Mouse (Mus musculus) hindbrain, embryonic 11.5 days (tissue): ENCODE results near the gene Gpr108. TPM values are rescaled to one million over a fixed set of nuclear protein-coding genes. Genes with fewer than 3 reads are reported as not detected.

Experiments
- ATAC-seq: fragments of 200-750 bp; cut with Nextera tagmentation; 2 replicates; pipeline ENCODE4 v1.8.0; 2017; ENCODE audit warnings: mild to moderate bottlenecking, moderate TSS enrichment, moderate library complexity; ENCODE audit not compliant: low FRiP score
- DNase-seq: peaks from one replicate; pipeline ENCODE4 v3.0.0-alpha.2; 2015; ENCODE audit warnings: low spot score
- H3K27ac ChIP-seq: fragments of 300-500 bp; sonication (generic); 2 replicates; pipeline ENCODE4 v1.5.1; 2014; ENCODE audit warnings: mild to moderate bottlenecking, low read depth, low read length
- H3K27me3 ChIP-seq: fragments of 300-500 bp; sonication (generic); 2 replicates; pipeline ENCODE4 v1.6.1; 2014; ENCODE audit warnings: mild to moderate bottlenecking, low read length, moderate library complexity, mixed read lengths; ENCODE audit not compliant: control insufficient read depth, insufficient read depth
- H3K36me3 ChIP-seq: fragments of 300-500 bp; sonication (generic); 2 replicates; pipeline ENCODE4 v1.6.1; 2014; ENCODE audit warnings: mild to moderate bottlenecking, low read length, moderate library complexity, mixed read lengths; ENCODE audit not compliant: control insufficient read depth, insufficient read depth
- H3K4me1 ChIP-seq: fragments of 300-500 bp; sonication (generic); replicated peaks from 2 replicates; pipeline ENCODE4 v1.6.1; 2014; ENCODE audit warnings: low read length, mixed read lengths; ENCODE audit not compliant: control insufficient read depth, insufficient read depth
- H3K4me2 ChIP-seq: fragments of 300-500 bp; sonication (generic); replicated peaks from 2 replicates; pipeline ENCODE4 v1.6.1; 2014; ENCODE audit warnings: mild to moderate bottlenecking, low read depth, low read length
- H3K4me3 ChIP-seq: fragments of 300-500 bp; sonication (generic); 2 replicates; pipeline ENCODE4 v1.5.1; 2014; ENCODE audit warnings: low read depth, low read length
- H3K9ac ChIP-seq: fragments of 300-500 bp; sonication (generic); 2 replicates; pipeline ENCODE4 v1.6.1; 2014; ENCODE audit warnings: low read depth, low read length
- H3K9me3 ChIP-seq: fragments of 300-500 bp; sonication (generic); 2 replicates; pipeline ENCODE4 v1.6.1; 2016; ENCODE audit warnings: low read length; ENCODE audit not compliant: control insufficient read depth
- WGBS: fragments of 180-500 bp; shearing (Covaris S2); extraction: QIAGEN DNeasy Blood & Tissue Kit; methylation state at CpG from one replicate; pipeline ENCODE4 v1.1.7; 2014; 5-methylcytosine and 5-hydroxymethylcytosine counted together
- polyA plus RNA-seq: library from polyadenylated mRNA; unstranded; fragments of >200 nt; fragmentation: Nextera tagmentation; extraction: Ambion mirVana; gene quantifications from 2 replicates; pipeline ENCODE4 v1.2.1, GENCODE M21; 2014

The Gpr108 gene
- polyA plus RNA-seq, 1 experiment from 2014 or later: 23.5 TPM

GRCm38 (mm10) chr17:57229851-57230727 is 18.2 kb downstream of the Gpr108 start:
- Histone ChIP-seq H3K27me3 (no peaks in the 10 kb centered on the region), H3K4me3 (no peak overlapping the region), H3K4me1 (no peaks in the 10 kb centered on the region), H3K9me3 (no peaks in the 10 kb centered on the region), H3K4me2 (no peak overlapping the region), H3K36me3 (no peaks in the 10 kb centered on the region), H3K9ac (no peak overlapping the region), H3K27ac (no peak overlapping the region)
- WGBS: 79% methylated on average over 15 of the region's 15 CpGs
- ATAC-seq (no peak), DNase-seq (no peak)

- ATAC-seq: no peak
- Histone ChIP-seq H3K36me3 (no peaks in the 10 kb centered on the region), H3K9me3 (no peaks in the 10 kb centered on the region), H3K4me1 (no peaks in the 10 kb centered on the region), H3K9ac (no peak overlapping the region), H3K4me2 (no peak overlapping the region), H3K4me3 (no peak overlapping the region), H3K27ac (no peak overlapping the region), H3K27me3 (no peaks in the 10 kb centered on the region)
- WGBS: 92% methylated on average over 3 of the region's 3 CpGs
- DNase-seq: no peak
These were observed 19.4 kb downstream of the Gpr108 start for GRCm38 (mm10) chr17:57228873-57229272.

DNA sequence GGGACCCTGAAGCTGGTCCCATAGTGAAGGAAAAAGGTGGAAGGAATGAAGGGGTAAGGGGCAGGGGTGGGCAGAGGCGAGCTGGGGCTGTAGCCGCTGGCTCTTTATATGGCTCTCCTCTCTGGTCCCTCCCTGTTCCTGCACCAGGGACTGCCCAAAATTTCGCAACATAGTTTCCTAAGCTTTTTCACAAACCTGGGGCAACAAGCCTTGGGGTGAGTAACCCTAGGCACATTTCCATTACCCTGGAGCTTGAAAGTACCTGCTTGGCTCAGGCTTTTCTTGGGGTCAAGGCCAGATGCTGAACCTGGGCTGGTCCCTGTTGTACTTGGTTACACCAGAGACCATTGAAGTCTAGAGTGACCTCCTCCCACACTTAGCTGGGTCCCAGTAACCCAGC is 20.2 kb downstream of the Gpr108 start, which contains the start of gene C3:
Gene C3, minus strand, starts transcription at position 123 of the 400 bp plus-strand sequence.
- Histone ChIP-seq H3K4me2 (no peak within 1 kb of the TSS), H3K27me3 (no peaks in the 10 kb centered on the region), H3K9me3 (no peaks in the 10 kb centered on the region), H3K27ac (no peak within 1 kb of the TSS), H3K4me3 (no peak within 1 kb of the TSS), H3K4me1 (no peaks in the 10 kb centered on the region), H3K9ac (no peak within 1 kb of the TSS), H3K36me3 (no peaks in the 10 kb centered on the region)
- ATAC-seq (no peak), DNase-seq (no peak)
- WGBS: 70% methylated on average over 3 of the region's 3 CpGs

- DNase-seq (no peak), ATAC-seq (no peak)
- H3K9me3 ChIP-seq: no peaks in the 10 kb centered on the region
- no peak overlapping the region for H3K9ac ChIP-seq
- no peak overlapping the region for H3K4me2 ChIP-seq
- H3K4me1 ChIP-seq: no peaks in the 10 kb centered on the region
- H3K27me3 ChIP-seq: no peaks in the 10 kb centered on the region
- WGBS: 86% methylated on average over 2 of the region's 2 CpGs
- no peak overlapping the region for H3K4me3 ChIP-seq
- no peaks in the 10 kb centered on the region for H3K36me3 ChIP-seq
- H3K27ac ChIP-seq: no peak overlapping the region
These were observed 20.8 kb downstream of the Gpr108 start for GRCm38 (mm10) chr17:57227468-57227867.

DNA sequence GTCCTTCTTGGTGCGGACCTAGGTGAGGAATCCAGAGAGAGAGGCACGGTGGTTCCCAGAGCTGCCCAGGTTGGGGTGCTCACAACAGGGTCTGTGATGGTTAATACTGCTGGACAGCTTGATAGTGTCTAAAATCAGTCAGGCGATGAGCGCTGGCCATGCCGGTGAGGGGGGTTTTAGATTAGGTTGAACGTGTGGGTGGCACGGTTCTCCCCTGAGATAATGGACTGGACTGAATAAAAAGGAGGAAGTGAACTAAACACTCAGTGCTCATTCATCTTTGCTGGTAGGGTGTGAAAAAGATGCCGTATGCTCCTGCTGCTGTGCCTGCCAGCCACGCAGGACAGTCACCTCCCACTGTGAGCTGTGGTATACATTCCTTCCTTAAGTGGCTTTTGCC is 24.9 kb downstream of the Gpr108 start:
- Histone ChIP-seq H3K36me3 (no peaks in the 10 kb centered on the region), H3K4me1 (no peaks in the 10 kb centered on the region), H3K27me3 (no peaks in the 10 kb centered on the region), H3K27ac (no peak overlapping the region), H3K9ac (no peak overlapping the region), H3K9me3 (no peaks in the 10 kb centered on the region), H3K4me2 (no peak overlapping the region), H3K4me3 (no peak overlapping the region)
- 78% methylated on average over 9 of the region's 9 CpGs for WGBS
- ATAC-seq (no peak), DNase-seq (no peak)

DNA sequence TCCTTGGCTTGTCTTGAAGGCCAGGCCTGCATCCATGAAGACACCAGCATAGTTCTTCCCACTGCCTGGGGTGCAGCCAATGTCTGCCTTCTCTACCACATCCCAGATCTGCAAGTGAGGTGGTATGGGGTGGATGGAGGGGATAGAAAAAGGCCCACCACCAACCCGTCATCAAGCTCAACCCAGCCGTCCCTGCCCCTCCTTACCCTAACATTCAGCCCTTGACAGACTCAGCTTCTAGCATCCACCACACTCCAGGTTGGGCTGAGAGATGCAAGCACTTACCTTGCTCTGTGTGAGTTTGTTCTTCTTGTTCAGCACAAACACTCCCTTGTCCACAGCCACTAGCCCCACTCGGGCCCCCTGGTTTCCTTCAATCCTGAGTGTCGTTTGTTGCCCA is 26.3 kb downstream of the Gpr108 start:
- no peaks in the 10 kb centered on the region for H3K4me1 ChIP-seq
- DNase-seq: no peak
- no peak overlapping the region for H3K4me3 ChIP-seq
- H3K4me2 ChIP-seq: no peak overlapping the region
- WGBS: 79% methylated on average over 4 of the region's 4 CpGs
- no peak overlapping the region for H3K9ac ChIP-seq
- no peaks in the 10 kb centered on the region for H3K36me3 ChIP-seq
- H3K27ac ChIP-seq: no peak overlapping the region
- ATAC-seq: no peak
- no peaks in the 10 kb centered on the region for H3K9me3 ChIP-seq
- no peaks in the 10 kb centered on the region for H3K27me3 ChIP-seq

GRCm38 (mm10) chr17:57219884-57220207 is 28.4 kb downstream of the Gpr108 start:
- no peaks in the 10 kb centered on the region for H3K4me1 ChIP-seq
- H3K27ac ChIP-seq: no peak overlapping the region
- no peaks in the 10 kb centered on the region for H3K27me3 ChIP-seq
- H3K4me3 ChIP-seq: no peak overlapping the region
- H3K9ac ChIP-seq: no peak overlapping the region
- peak; percentile 41 for DNase-seq
- no peaks in the 10 kb centered on the region for H3K9me3 ChIP-seq
- no peak overlapping the region for H3K4me2 ChIP-seq
- ATAC-seq: peak; percentile 3; the same call in 1 of the 2 replicates
- 25% methylated on average over 3 of the region's 3 CpGs for WGBS
- H3K36me3 ChIP-seq: no peaks in the 10 kb centered on the region

DNA sequence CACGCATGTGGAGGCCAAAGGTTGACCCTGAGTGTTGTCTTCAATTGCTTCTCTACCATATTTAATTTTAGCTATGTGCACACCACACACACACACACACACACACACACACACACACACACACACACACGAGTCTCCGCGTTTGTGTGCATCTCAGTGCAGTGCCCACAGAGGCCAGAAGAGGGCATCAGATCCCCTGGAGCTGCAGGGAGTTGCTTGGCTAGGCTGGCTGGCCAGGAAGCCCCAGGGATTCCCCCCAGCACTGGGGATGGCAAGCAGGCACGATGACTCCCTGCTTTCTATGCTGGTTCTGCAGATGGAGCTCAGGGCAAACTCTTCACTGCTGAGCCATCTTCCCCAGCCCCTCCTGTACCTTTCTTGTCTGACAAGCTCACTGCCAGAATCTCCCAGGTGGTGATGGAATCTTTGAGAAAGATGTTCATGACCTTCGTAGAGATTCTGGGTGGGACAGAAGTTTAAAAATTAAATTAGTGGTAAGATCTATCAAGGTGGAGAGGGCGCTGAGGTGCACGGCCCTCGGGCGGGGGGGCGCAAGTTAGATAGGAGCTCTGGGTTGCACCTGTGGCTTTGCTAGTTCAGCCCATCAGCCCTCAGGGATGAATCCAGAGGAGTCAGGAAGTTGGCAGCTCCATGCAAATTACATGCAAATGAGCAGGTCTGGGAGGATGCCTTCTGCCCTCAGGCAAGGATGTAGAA is 28.9 kb downstream of the Gpr108 start:
- Histone ChIP-seq H3K36me3 (no peaks in the 10 kb centered on the region), H3K27ac (no peak overlapping the region), H3K9me3 (no peaks in the 10 kb centered on the region), H3K4me3 (no peak overlapping the region), H3K4me2 (no peak overlapping the region), H3K4me1 (no peaks in the 10 kb centered on the region), H3K27me3 (no peaks in the 10 kb centered on the region), H3K9ac (no peak overlapping the region)
- WGBS: 30% methylated on average over 11 of the region's 11 CpGs
- DNase-seq (peak; percentile 80), ATAC-seq (peak; percentile 15; the same call in 1 of the 2 replicates)
